Mouse (Mus musculus) CD8-positive naive resting alpha-beta T cell, adult 57 days (primary cell): ENCODE measurements around the gene Notch4. TPM values are rescaled to one million over a fixed set of nuclear protein-coding genes. Genes with fewer than 3 reads are reported as not detected.

ENCODE experiments used
- total RNA-seq: library from RNA; stranded (reverse); gene quantifications from one replicate; pipeline ENCODE4 v1.2.4, GENCODE M21; 2023

Gene Notch4
- total RNA-seq: 0.67 TPM

GRCm38 (mm10) chr17:34564003-34564421 lies at the start of gene Notch4:
Gene Notch4, plus strand, starts transcription at chr17:34564268.

GRCm38 (mm10) chr17:34517252-34517651 lies 46.8 kb upstream of the Notch4 start, which contains the start of gene Btnl6:
Gene Btnl6, minus strand, starts transcription at chr17:34517352.

GRCm38 (mm10) chr17:34589681-34590101 lies 25.6 kb downstream of the Notch4 start, which contains the start of gene Gpsm3:
Gene Gpsm3, plus strand, starts transcription at chr17:34589806.

GRCm38 (mm10) chr17:34591029-34591993 lies 27.2 kb downstream of the Notch4 start, which contains the start of gene Pbx2:
Gene Pbx2, plus strand, starts transcription at chr17:34591266.

GRCm38 (mm10) chr17:34597566-34598095 lies 33.6 kb downstream of the Notch4 start, which contains the start of gene Ager:
Gene Ager, plus strand, starts transcription at chr17:34597862.

GRCm38 (mm10) chr17:34603375-34604060 lies 39.5 kb downstream of the Notch4 start, which contains the start of gene Rnf5:
Gene Rnf5, minus strand, starts transcription at chr17:34603690.

GRCm38 (mm10) chr17:34604061-34604508 lies 40.0 kb downstream of the Notch4 start, which contains the start of gene Agpat1:
Gene Agpat1, plus strand, starts transcription at chr17:34604262.

GRCm38 (mm10) chr17:34615871-34616270 lies 51.8 kb downstream of the Notch4 start, which contains the start of gene Egfl8:
Gene Egfl8, minus strand, starts transcription at chr17:34615971.

GRCm38 (mm10) chr17:34627943-34628643 lies 64.0 kb downstream of the Notch4 start, which contains the start of gene Ppt2:
Gene Ppt2, minus strand, starts transcription at chr17:34628510.

GRCm38 (mm10) chr17:34629221-34629751 lies 65.2 kb downstream of the Notch4 start, which contains the start of gene Prrt1:
Gene Prrt1, plus strand, starts transcription at chr17:34629533.

Other genes starting within 250 kb of the Notch4 start
- gene H2-Eb2, start 238.6 kb upstream of the Notch4 start, total RNA-seq: 3.2 TPM
- 1.2 TPM for gene Btnl2, start 209.4 kb upstream of the Notch4 start, total RNA-seq
- gene Btnl1, start 187.1 kb upstream of the Notch4 start, total RNA-seq: 0.40 TPM
- gene BC051142, start 165.4 kb upstream of the Notch4 start, total RNA-seq: 0.95 TPM
- not detected for gene Btnl4, start 87.0 kb upstream of the Notch4 start, total RNA-seq
- not detected for gene Btnl6, start 46.9 kb upstream of the Notch4 start, total RNA-seq
- gene Gpsm3, start 25.5 kb downstream of the Notch4 start, total RNA-seq: 188 TPM
- gene Pbx2, start 27.0 kb downstream of the Notch4 start, total RNA-seq: 45.2 TPM
- 4.8 TPM for gene Ager, start 33.6 kb downstream of the Notch4 start, total RNA-seq
- 29.0 TPM for gene Rnf5, start 39.4 kb downstream of the Notch4 start, total RNA-seq
- gene Agpat1, start 40.0 kb downstream of the Notch4 start, total RNA-seq: 54.0 TPM
- gene Egfl8, start 51.7 kb downstream of the Notch4 start, total RNA-seq: 4.3 TPM
- gene Ppt2, start 64.2 kb downstream of the Notch4 start, total RNA-seq: 22.5 TPM
- 15.2 TPM for gene Prrt1, start 65.3 kb downstream of the Notch4 start, total RNA-seq
- gene Fkbpl, start 80.5 kb downstream of the Notch4 start, total RNA-seq: 3.1 TPM
- 47.8 TPM for gene Atf6b, start 82.9 kb downstream of the Notch4 start, total RNA-seq
- gene Tnxb, start 106.3 kb downstream of the Notch4 start, total RNA-seq: 0.09 TPM
- gene C4b, start 179.6 kb downstream of the Notch4 start, total RNA-seq: 1.3 TPM
- not detected for gene Cyp21a1, start 240.3 kb downstream of the Notch4 start, total RNA-seq